Mouse (Mus musculus) ES-E14 (cell line): ENCODE measurements around the gene Dhcr24. TPM values are rescaled to one million over a fixed set of nuclear protein-coding genes. Genes with fewer than 3 reads are reported as not detected.

Experiments used
- DNase-seq: peaks from one replicate; pipeline ENCODE4 v3.0.0-alpha.2; 2013; ENCODE audit warnings: low read depth, low spot score
- H3K27ac ChIP-seq: 2 replicates; pipeline ENCODE4 v1.5.1; 2012; ENCODE audit warnings: low read depth, mild to moderate bottlenecking, low read length, moderate library complexity, mixed read lengths; ENCODE audit not compliant: poor library complexity, insufficient read depth, severe bottlenecking
- H3K36me3 ChIP-seq: 2 replicates; pipeline ENCODE4 v1.6.1; 2012; ENCODE audit warnings: mild to moderate bottlenecking, low read length, moderate library complexity, mixed read lengths; ENCODE audit not compliant: control insufficient read depth, poor library complexity, insufficient read depth, severe bottlenecking
- H3K4me1 ChIP-seq, 2 experiments: fragments of 150-350 bp in 1 of 2; sonication (generic) in 1 of 2; 2 replicates each; pipeline ENCODE4 v1.6.1; 2012; ENCODE audit warnings: low read length in 2 of 2, mild to moderate bottlenecking in 1 of 2, mixed read lengths in 1 of 2; ENCODE audit not compliant: control insufficient read depth in 2 of 2, insufficient read depth in 2 of 2, poor library complexity in 1 of 2
- H3K4me3 ChIP-seq, 2 experiments: fragments of 150-350 bp in 1 of 2; sonication (generic) in 1 of 2; 2 replicates each; pipeline ENCODE4 v1.5.1; 2012; ENCODE audit warnings: low read length in 2 of 2, low read depth in 1 of 2, mild to moderate bottlenecking in 1 of 2, mixed read lengths in 1 of 2; ENCODE audit not compliant: insufficient read depth in 1 of 2, poor library complexity in 1 of 2, severe bottlenecking in 1 of 2
- H3K9ac ChIP-seq: 2 replicates; pipeline ENCODE4 v1.6.1; 2012; ENCODE audit warnings: low read depth, mild to moderate bottlenecking, low read length, mixed read lengths; ENCODE audit not compliant: poor library complexity, insufficient read depth, severe bottlenecking
- H3K9me3 ChIP-seq: fragments of 150-350 bp; sonication (generic); 2 replicates; pipeline ENCODE4 v1.6.1; 2012; ENCODE audit warnings: low read depth, mild to moderate bottlenecking, low read length; ENCODE audit not compliant: control insufficient read depth, insufficient read depth
- CHD2 ChIP-seq: IDR thresholded peaks from 2 replicates; pipeline ENCODE4 v1.6.1; 2014; ENCODE audit warnings: mild to moderate bottlenecking, low read depth, low read length, inconsistent platforms
- HCFC1 ChIP-seq: IDR thresholded peaks from 2 replicates; pipeline ENCODE4 v1.6.1; 2012; ENCODE audit warnings: low read length, inconsistent platforms, borderline replicate concordance; ENCODE audit not compliant: insufficient read depth
- MAFK ChIP-seq: IDR thresholded peaks from 2 replicates; pipeline ENCODE4 v1.6.1; 2014; ENCODE audit warnings: mild to moderate bottlenecking, low read depth, low read length, inconsistent platforms; ENCODE audit not compliant: insufficient read depth
- ZC3H11A ChIP-seq: IDR thresholded peaks from 2 replicates; pipeline ENCODE4 v1.6.1; 2012; ENCODE audit warnings: low read depth, mild to moderate bottlenecking, inconsistent platforms, low read length, borderline replicate concordance
- ZNF384 ChIP-seq: IDR thresholded peaks from 2 replicates; pipeline ENCODE4 v1.6.1; 2012; ENCODE audit warnings: low read depth, low read length, inconsistent platforms
- in situ Hi-C, 2 experiments: fragments of 600-800 bp; cut with MboI; formaldehyde crosslinking; loops; one replicate each; pipeline ENCODE4 v1.15.1; 2025; ENCODE audit warnings: low sequenced_read_pairs in 2 of 2, inconsistent platforms in 1 of 2; ENCODE audit not compliant: unreplicated experiment in 2 of 2
- total RNA-seq: library from RNA; depleted of rRNA; stranded (reverse); fragments of 300-350 nt; gene quantifications from 2 replicates; pipeline ENCODE4 v1.2.3, GENCODE M21; 2012

Gene Dhcr24
- total RNA-seq, 1 experiment, result 223 TPM

GRCm38 (mm10) chr4:106571081-106571724, 10.4 kb downstream of the Dhcr24 start:
- Histone ChIP-seq H3K36me3 (peaks cover 63% of the 10 kb centered on the region), H3K4me3 (no peak overlapping the region), H3K4me1 (no peaks in the 10 kb centered on the region), H3K27ac (no peak overlapping the region), H3K9me3 (no peaks in the 10 kb centered on the region), H3K9ac (no peak overlapping the region)
- no peak for DNase-seq
- in situ Hi-C loops, result no loop called here
- TF ChIP-seq ZNF384, result no peak
- no peak for TF ChIP-seq HCFC1

DNA sequence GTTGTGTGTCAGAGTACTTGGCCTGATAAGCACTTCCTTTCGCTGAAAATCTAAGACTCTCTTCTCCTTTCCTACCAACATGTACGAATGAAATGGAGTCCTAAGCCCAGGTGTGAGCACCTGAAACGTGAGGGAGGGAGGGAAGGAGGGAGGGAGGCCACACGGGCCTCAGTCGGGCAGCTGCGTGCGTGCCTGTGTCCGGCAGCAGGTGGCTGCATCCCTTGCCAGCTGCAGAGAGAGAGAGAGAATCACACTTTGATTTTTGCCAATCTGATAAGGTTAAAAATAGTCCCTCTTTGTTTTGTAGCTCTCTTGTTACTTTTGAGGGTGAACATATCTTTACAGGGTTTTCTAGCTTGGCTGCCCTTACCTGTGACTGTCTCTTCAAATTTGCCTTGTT, 14.2 kb downstream of the Dhcr24 start:
- no peak overlapping the region for H3K4me3 ChIP-seq
- DNase-seq, result no peak
- TF ChIP-seq MAFK (no peak), ZNF384 (no peak), HCFC1 (no peak), CHD2 (no peak), ZC3H11A (no peak)
- in situ Hi-C loops, result no loop called here
- 0 out of 4 replicates have a peak, but pooled peaks cover 0 to 1% of the 10 kb centered on the region in 2 experiments for H3K4me1 ChIP-seq
- no peak overlapping the region for H3K27ac ChIP-seq
- peaks cover 85% of the 10 kb centered on the region for H3K36me3 ChIP-seq
- no peak overlapping the region for H3K9ac ChIP-seq
- no peaks in the 10 kb centered on the region for H3K9me3 ChIP-seq

GRCm38 (mm10) chr4:106577511-106577910, 16.7 kb downstream of the Dhcr24 start:
- Histone ChIP-seq H3K4me1 (peaks cover 5 to 11% of the 10 kb centered on the region in 2 experiments; a peak in 2 of 4 replicates), H3K27ac (no peak overlapping the region), H3K9ac (no peak overlapping the region), H3K4me3 (no peak overlapping the region), H3K9me3 (no peaks in the 10 kb centered on the region), H3K36me3 (peaks cover 82% of the 10 kb centered on the region)
- DNase-seq, result no peak
- in situ Hi-C loops, result no loop called here
- TF ChIP-seq MAFK, result no peak
- no peak for TF ChIP-seq ZC3H11A
- no peak for TF ChIP-seq CHD2
- no peak for TF ChIP-seq HCFC1
- TF ChIP-seq ZNF384, result no peak

DNA sequence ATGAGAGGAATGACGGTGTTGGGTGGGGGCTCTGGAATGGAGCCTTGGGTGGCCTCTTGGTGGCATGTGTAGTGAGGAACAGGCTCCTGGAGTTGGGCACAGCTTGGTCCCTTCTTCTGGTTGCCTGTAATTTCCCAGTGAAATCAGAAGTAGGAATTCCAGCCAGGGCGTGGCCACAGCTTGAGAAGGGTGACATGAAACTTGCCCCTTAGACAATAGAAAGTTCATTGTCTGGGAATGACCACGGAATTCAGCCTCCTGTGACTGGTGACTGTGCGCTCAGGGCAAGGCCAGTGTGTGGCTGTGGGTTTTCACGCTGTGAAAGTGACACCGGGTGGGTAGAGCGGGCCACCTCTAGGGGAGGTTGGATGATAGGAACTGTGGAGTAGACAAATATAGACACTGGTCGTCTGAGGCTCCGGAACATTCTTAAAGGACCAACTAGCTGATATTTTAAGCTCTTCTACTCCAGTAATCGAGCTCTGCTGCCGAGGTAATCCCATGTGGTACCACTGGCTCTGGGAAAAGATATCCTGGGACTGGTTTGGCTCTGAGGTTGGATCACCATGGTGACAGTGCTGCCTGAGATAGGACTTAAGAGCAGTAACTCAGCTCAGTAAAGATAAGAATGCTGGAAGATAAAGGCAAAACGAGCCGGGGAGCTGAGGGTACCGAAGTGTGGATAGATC, 20.5 kb downstream of the Dhcr24 start:
- no peak overlapping the region for H3K9ac ChIP-seq
- DNase-seq, result no peak
- H3K9me3 ChIP-seq, result no peaks in the 10 kb centered on the region
- in situ Hi-C loops, result no loop called here
- no peak overlapping the region for H3K4me3 ChIP-seq
- peaks cover 75% of the 10 kb centered on the region for H3K36me3 ChIP-seq
- no peak overlapping the region for H3K27ac ChIP-seq
- TF ChIP-seq HCFC1 (no peak), ZC3H11A (no peak), ZNF384 (no peak), CHD2 (no peak), MAFK (no peak)
- H3K4me1 ChIP-seq, result peaks cover 7 to 27% of the 10 kb centered on the region in 2 experiments; a peak in 2 of 4 replicates
